Mouse (Mus musculus): ENCODE measurements around the gene Gm20894.
"Not testable (repeated sequence)": the region's sequence is repeated elsewhere in the genome, so short reads cannot be mapped to it uniquely, and the experiment has no call there.

The Gm20894 gene

DNA sequence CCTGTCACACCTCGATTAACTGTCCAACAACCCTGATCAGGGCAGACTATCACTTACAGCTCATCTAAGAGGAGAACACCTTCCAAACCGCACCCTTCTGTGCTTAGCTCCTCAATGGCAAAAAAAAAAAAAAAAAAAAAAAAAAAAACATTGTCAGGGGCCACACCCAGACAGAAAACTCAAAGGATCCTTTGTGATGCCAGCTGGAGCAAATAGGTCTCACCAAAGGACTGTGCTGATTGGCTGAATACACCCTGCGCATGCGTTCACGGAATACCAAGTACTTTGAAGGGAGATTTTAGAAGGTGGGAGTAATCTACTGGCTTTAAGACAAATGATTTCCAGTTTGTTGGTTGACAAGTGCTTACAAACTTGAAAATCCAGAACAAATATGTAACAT is at the start of gene Gm20894:
Gene Gm20894 (minus strand): TSS at position 101 of the 400 bp plus-strand sequence.
- DNase-seq (ENCODE audit: low spot score in 2 of 2): not testable (repeated sequence)
